Mouse (Mus musculus) liver, adult 10 weeks (tissue): ENCODE data around the gene Npas2. TPM values are rescaled to one million over a fixed set of nuclear protein-coding genes. Genes with fewer than 3 reads are reported as not detected.

ENCODE experiments used
- polyA plus RNA-seq: library from polyadenylated mRNA; stranded (reverse); fragments of 350-450 nt; fragmentation: Illumina TruSeq; extraction: RNeasy Lipid Tissue Mini Kit (QIAGEN cat#74804); gene quantifications from one replicate; pipeline ENCODE4 v1.2.3, GENCODE M21; 2014; ENCODE audit warnings: low read depth, low replicate concordance

The Npas2 gene
- 2.5 TPM for polyA plus RNA-seq

DNA sequence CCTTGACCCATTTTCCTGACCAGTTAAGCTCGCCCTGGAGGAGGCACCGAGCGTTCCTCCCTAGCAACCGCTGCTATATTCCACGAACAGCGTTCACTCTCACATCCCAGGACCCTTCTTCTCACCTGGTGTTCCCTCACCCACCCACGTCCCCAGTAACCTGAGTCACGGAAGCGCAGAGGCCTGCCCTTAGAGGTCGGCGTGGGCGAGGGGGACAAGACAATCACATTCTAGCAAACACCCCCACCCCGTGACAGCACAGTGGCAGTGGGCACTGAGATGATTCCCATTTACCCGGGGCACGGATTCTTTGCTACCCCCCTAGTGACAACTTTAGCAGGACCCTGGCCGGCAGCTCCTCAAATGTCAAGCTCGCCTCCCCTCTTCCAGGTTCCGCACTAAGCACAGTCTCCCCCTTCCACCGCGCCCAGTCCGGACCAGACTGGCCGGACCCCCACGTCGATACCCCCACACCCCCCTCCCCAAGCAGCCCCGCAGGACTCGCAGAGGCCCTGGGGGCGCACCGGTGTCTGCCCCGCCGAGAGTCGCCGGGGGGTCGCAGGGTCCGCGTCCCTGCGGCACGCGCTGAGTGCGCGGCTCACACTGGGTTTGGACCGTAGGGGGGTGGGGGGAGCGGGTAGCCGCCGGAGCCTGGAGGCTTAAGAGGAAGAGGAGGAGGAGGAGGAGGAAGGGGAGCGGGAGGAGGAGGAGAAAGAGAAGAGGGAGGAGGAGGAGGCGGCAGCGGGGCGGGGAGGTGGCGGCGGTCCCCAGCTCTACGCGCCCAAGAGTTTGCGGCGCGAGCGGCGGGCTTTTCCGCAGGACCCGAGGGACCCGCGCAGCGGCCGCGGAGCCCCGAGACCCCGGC lies at the start of gene Npas2:
Gene Npas2 (plus strand): TSS at position 735 of the 865 bp plus-strand sequence.

GRCm38 (mm10) chr1:39367601-39368266 lies 174.2 kb downstream of the Npas2 start, which contains the start of gene Rpl31:
Gene Rpl31 (plus strand): TSS chr1:39367842.

Other genes with a start within 250 kb of the Npas2 start
- 32.4 TPM for gene Pdcl3, start 208.1 kb upstream of the Npas2 start, polyA plus RNA-seq
- 139 TPM for gene Rpl31, start 174.1 kb downstream of the Npas2 start, polyA plus RNA-seq